Mouse (Mus musculus) bone marrow macrophage, adult 2 months (primary cell): ENCODE measurements around the gene Plcd3.

Experiments used
- CTCF ChIP-seq: IDR thresholded peaks from 2 replicates; pipeline ENCODE4 v1.5.1; 2012; ENCODE audit warnings: low read depth, mild to moderate bottlenecking, low read length, moderate library complexity
- POLR2A ChIP-seq: IDR thresholded peaks from 2 replicates; pipeline ENCODE4 v1.6.1; 2012; ENCODE audit warnings: mild to moderate bottlenecking, low read depth, low read length, borderline replicate concordance

DNA sequence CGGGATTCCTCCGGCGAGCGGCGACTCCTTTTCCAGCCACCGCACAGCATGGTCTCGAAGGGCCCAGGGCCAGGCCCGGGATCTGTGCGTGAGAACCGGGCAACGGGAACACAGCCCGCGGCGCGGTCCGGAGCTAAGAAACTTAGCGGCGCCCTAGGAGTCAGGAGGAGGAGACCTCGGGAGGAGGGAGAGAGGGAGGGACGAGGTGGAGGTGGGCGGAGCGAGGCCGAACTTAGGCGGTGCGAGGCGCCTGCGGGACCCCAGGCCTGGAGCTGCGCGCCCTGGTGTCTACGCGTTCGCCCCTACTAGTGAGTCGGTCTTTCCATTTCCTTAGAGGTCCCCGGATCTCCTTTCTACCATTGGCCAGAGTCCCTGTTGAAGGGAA is at the start of gene Plcd3, which contains the start of gene Acbd4:
- no peak for TF ChIP-seq POLR2A
- TF ChIP-seq CTCF = no peak
